Comparison of ENCODE assay signal across 19 mouse cellular contexts in genomic region chr19:23830761-23831160, GRCm38 (mm10).
DNase-seq lines count a peak whose midpoint lies in the region; ATAC-seq and TF ChIP-seq lines count a peak whose summit lies in the region.
"Had no signal": no experiment of that assay in that cellular context is flagged by ENCODE, and none has a peak within 500 bp of the region (broad histone marks: within the 10 kb centered on the region; RNA-seq: fewer than 3 reads in every experiment).

No protein-coding gene starts in this region.

- H3K27me3 ChIP-seq in forebrain, embryonic 13.5 days = no peaks in the 10 kb centered on the region
- no peaks in the 10 kb centered on the region for H3K27me3 ChIP-seq in forebrain, embryonic 10.5 days (ENCODE audit: poor library complexity, severe bottlenecking)
- no peaks in the 10 kb centered on the region for H3K27me3 ChIP-seq in midbrain, postnatal 0 days (ENCODE audit: insufficient read depth, low read length)
- H3K27me3 ChIP-seq in midbrain, embryonic 11.5 days (ENCODE audit: control insufficient read depth, insufficient read depth, low read length) = no peaks in the 10 kb centered on the region
- H3K27me3 ChIP-seq in forebrain, postnatal 0 days (ENCODE audit: insufficient read depth, low read length) = no peaks in the 10 kb centered on the region
- no peaks in the 10 kb centered on the region for H3K27me3 ChIP-seq in neural tube, embryonic 15.5 days (replicated peaks)
- H3K27me3 ChIP-seq in liver, embryonic 11.5 days (replicated peaks; ENCODE audit: control insufficient read depth, insufficient read depth, low read length) = no peaks in the 10 kb centered on the region
- H3K27me3 ChIP-seq: embryonic facial prominence, embryonic 13.5 days had no signal

- H3K9me3 ChIP-seq in forebrain, embryonic 13.5 days (replicated peaks) = 0 out of 2 replicates have a peak, but pooled peaks cover 4% of the 10 kb centered on the region
- H3K9me3 ChIP-seq in forebrain, embryonic 10.5 days = no peaks in the 10 kb centered on the region
- no peaks in the 10 kb centered on the region for H3K9me3 ChIP-seq in midbrain, postnatal 0 days (ENCODE audit: low read length)
- H3K9me3 ChIP-seq in midbrain, embryonic 11.5 days (ENCODE audit: control insufficient read depth, low read length) = no peaks in the 10 kb centered on the region
- no peaks in the 10 kb centered on the region for H3K9me3 ChIP-seq in forebrain, postnatal 0 days (ENCODE audit: low read length)
- H3K9me3 ChIP-seq in neural tube, embryonic 15.5 days (replicated peaks) = no peaks in the 10 kb centered on the region
- no peaks in the 10 kb centered on the region for H3K9me3 ChIP-seq in liver, embryonic 11.5 days (ENCODE audit: control insufficient read depth, low read length)
- H3K9me3 ChIP-seq: embryonic facial prominence, embryonic 13.5 days; G1E had no signal

- H3K4me2 ChIP-seq in forebrain, embryonic 13.5 days = no peak overlapping the region
- no peak overlapping the region for H3K4me2 ChIP-seq in midbrain, postnatal 0 days (ENCODE audit: low read depth, low read length, poor library complexity, severe bottlenecking)
- no peak overlapping the region for H3K4me2 ChIP-seq in midbrain, embryonic 11.5 days
- H3K4me2 ChIP-seq in forebrain, postnatal 0 days (ENCODE audit: low read depth) = no peak overlapping the region
- no peak overlapping the region for H3K4me2 ChIP-seq in neural tube, embryonic 15.5 days
- no peak overlapping the region for H3K4me2 ChIP-seq in liver, embryonic 11.5 days
- H3K4me2 ChIP-seq: embryonic facial prominence, embryonic 13.5 days had no signal

- ATAC-seq in forebrain, embryonic 13.5 days = peak; percentile 41; the same call in 1 of the 2 replicates
- ATAC-seq in midbrain, postnatal 0 days (ENCODE audit: low FRiP score) = no peak
- ATAC-seq in midbrain, embryonic 11.5 days (ENCODE audit: low FRiP score) = no peak
- no peak for ATAC-seq in forebrain, postnatal 0 days
- ATAC-seq in neural tube, embryonic 15.5 days (ENCODE audit: low FRiP score) = no peak
- no peak for ATAC-seq in liver, embryonic 11.5 days (replicated peaks; ENCODE audit: low FRiP score)
- ATAC-seq: activated CD4-positive, CD25-positive, alpha-beta regulatory T cell, adult 4 months had no signal

- no peak for DNase-seq in forebrain, embryonic 10.5 days (ENCODE audit: extremely low spot score, low spot score)
- peak; percentile 42 for DNase-seq in midbrain, postnatal 0 days (ENCODE audit: low spot score)
- no peak for DNase-seq in midbrain, embryonic 11.5 days (ENCODE audit: low spot score, missing footprints)
- DNase-seq in forebrain, postnatal 0 days = peak; percentile 21
- no peak for DNase-seq in liver, embryonic 11.5 days (ENCODE audit: low spot score)
- DNase-seq: adrenal gland, postnatal 10 days; cerebellum, adult 11 months; cerebellum, postnatal 10 days; gastrocnemius, postnatal 36 days; kidney, adult 11 months; layer of hippocampus, postnatal 36 days; lung, postnatal 10 days; retina, postnatal 1 day had no signal

- H3K27ac ChIP-seq in forebrain, embryonic 13.5 days = no peak overlapping the region; the same call in 1 of the 2 replicates
- no peak overlapping the region for H3K27ac ChIP-seq in forebrain, embryonic 10.5 days
- no peak overlapping the region for H3K27ac ChIP-seq in midbrain, postnatal 0 days (ENCODE audit: low read depth, low read length)
- no peak overlapping the region for H3K27ac ChIP-seq in midbrain, embryonic 11.5 days (ENCODE audit: low read depth, low read length)
- no peak overlapping the region for H3K27ac ChIP-seq in forebrain, postnatal 0 days (ENCODE audit: low read depth, low read length)
- peak overlapping the region; percentile 35 for H3K27ac ChIP-seq in neural tube, embryonic 15.5 days (replicated peaks)
- no peak overlapping the region for H3K27ac ChIP-seq in liver, embryonic 11.5 days (ENCODE audit: low read depth, low read length)
- H3K27ac ChIP-seq: embryonic facial prominence, embryonic 13.5 days; kidney, postnatal 0 days had no signal

- H3K9ac ChIP-seq in forebrain, embryonic 13.5 days = no peak overlapping the region
- no peak overlapping the region for H3K9ac ChIP-seq in midbrain, postnatal 0 days (replicated peaks; ENCODE audit: low read length, poor library complexity, severe bottlenecking)
- H3K9ac ChIP-seq in midbrain, embryonic 11.5 days (ENCODE audit: low read length) = no peak overlapping the region
- H3K9ac ChIP-seq in forebrain, postnatal 0 days = no peak overlapping the region
- H3K9ac ChIP-seq in neural tube, embryonic 15.5 days (replicated peaks) = no peak overlapping the region
- H3K9ac ChIP-seq in liver, embryonic 11.5 days (ENCODE audit: low read depth, low read length) = no peak overlapping the region
- H3K9ac ChIP-seq: embryonic facial prominence, embryonic 13.5 days had no signal

- TF ChIP-seq CTCF in midbrain, postnatal 0 days (IDR thresholded peaks at IDR 0.05) = no peak
- TF ChIP-seq CTCF in forebrain, postnatal 0 days (IDR thresholded peaks at IDR 0.05; ENCODE audit: low read depth) = no peak

- peaks cover 21% of the 10 kb centered on the region for H3K4me1 ChIP-seq in forebrain, embryonic 13.5 days
- no peaks in the 10 kb centered on the region for H3K4me1 ChIP-seq in forebrain, embryonic 10.5 days
- H3K4me1 ChIP-seq in midbrain, postnatal 0 days (ENCODE audit: insufficient read depth, low read length) = no peaks in the 10 kb centered on the region
- H3K4me1 ChIP-seq in midbrain, embryonic 11.5 days (ENCODE audit: control insufficient read depth, insufficient read depth, low read length) = peaks cover 10% of the 10 kb centered on the region
- H3K4me1 ChIP-seq in forebrain, postnatal 0 days (ENCODE audit: insufficient read depth) = 0 out of 2 replicates have a peak, but pooled peaks cover 15% of the 10 kb centered on the region
- H3K4me1 ChIP-seq in neural tube, embryonic 15.5 days = peaks cover 33% of the 10 kb centered on the region
- no peaks in the 10 kb centered on the region for H3K4me1 ChIP-seq in liver, embryonic 11.5 days (replicated peaks; ENCODE audit: control insufficient read depth, insufficient read depth, low read length)

- H3K4me3 ChIP-seq in forebrain, embryonic 13.5 days = no peak overlapping the region
- H3K4me3 ChIP-seq in forebrain, embryonic 10.5 days = no peak overlapping the region
- H3K4me3 ChIP-seq in midbrain, postnatal 0 days (ENCODE audit: low read depth, low read length) = no peak overlapping the region
- H3K4me3 ChIP-seq in midbrain, embryonic 11.5 days (ENCODE audit: low read depth, low read length) = no peak overlapping the region
- no peak overlapping the region for H3K4me3 ChIP-seq in forebrain, postnatal 0 days (ENCODE audit: low read depth, low read length)
- H3K4me3 ChIP-seq in neural tube, embryonic 15.5 days (replicated peaks) = no peak overlapping the region
- no peak overlapping the region for H3K4me3 ChIP-seq in liver, embryonic 11.5 days (ENCODE audit: low read depth, low read length)
- H3K4me3 ChIP-seq: embryonic facial prominence, embryonic 13.5 days had no signal

- 56% methylated on average over 7 of the region's 7 CpGs for WGBS in forebrain, embryonic 13.5 days
- 89% methylated on average over 7 of the region's 7 CpGs for WGBS in forebrain, embryonic 10.5 days
- WGBS in midbrain, postnatal 0 days = 56% methylated on average over 7 of the region's 7 CpGs
- 91% methylated on average over 7 of the region's 7 CpGs for WGBS in midbrain, embryonic 11.5 days
- 46% methylated on average over 7 of the region's 7 CpGs for WGBS in forebrain, postnatal 0 days
- 40% methylated on average over 7 of the region's 7 CpGs for WGBS in neural tube, embryonic 15.5 days
- WGBS in liver, embryonic 11.5 days = 78% methylated on average over 7 of the region's 7 CpGs

- H3K36me3 ChIP-seq in forebrain, embryonic 13.5 days (ENCODE audit: poor library complexity, severe bottlenecking) = no peaks in the 10 kb centered on the region
- no peaks in the 10 kb centered on the region for H3K36me3 ChIP-seq in forebrain, embryonic 10.5 days (replicated peaks)
- no peaks in the 10 kb centered on the region for H3K36me3 ChIP-seq in midbrain, postnatal 0 days (ENCODE audit: insufficient read depth, low read length)
- no peaks in the 10 kb centered on the region for H3K36me3 ChIP-seq in midbrain, embryonic 11.5 days (ENCODE audit: control insufficient read depth, insufficient read depth, low read length)
- H3K36me3 ChIP-seq in forebrain, postnatal 0 days (ENCODE audit: insufficient read depth) = no peaks in the 10 kb centered on the region
- H3K36me3 ChIP-seq in neural tube, embryonic 15.5 days = no peaks in the 10 kb centered on the region
- no peaks in the 10 kb centered on the region for H3K36me3 ChIP-seq in liver, embryonic 11.5 days (ENCODE audit: control insufficient read depth, insufficient read depth, low read length)
- H3K36me3 ChIP-seq: embryonic facial prominence, embryonic 13.5 days; G1E had no signal

Comparison
In these comparisons a context has a peak if more than half of its experiments do, and no peak if none do; other contexts are left out.
1. DNase-seq: peak in midbrain, postnatal 0 days (single experiment) and forebrain, postnatal 0 days (single experiment); none in forebrain, embryonic 10.5 days (single experiment), midbrain, embryonic 11.5 days (single experiment) and liver, embryonic 11.5 days (single experiment).